Mouse (Mus musculus): ENCODE measurements around the gene Sept9.

GRCm38 (mm10) chr11:117235898-117236459 is 36.5 kb downstream of the Sept9 start:
- TF ChIP-seq CTCF (IDR thresholded peaks at IDR 0.05; ENCODE audit: insufficient read depth, low read length) (no peak), POLR2A (IDR thresholded peaks at IDR 0.05; ENCODE audit: borderline replicate concordance, extremely low read depth, low read depth, low read length) (no peak)

All from lung, adult 2 months (tissue).